Mouse (Mus musculus) left cerebral cortex, adult 2 months (tissue): ENCODE measurements around the gene Fcrl6. TPM values are rescaled to one million over a fixed set of nuclear protein-coding genes. Genes with fewer than 3 reads are reported as not detected.

Source experiments
- DNase-seq, 2 experiments: peaks; one replicate each; pipeline ENCODE4 v3.0.0; 2021 to 2022; ENCODE audit warnings: low spot score in 2 of 2, mixed read lengths in 1 of 2; ENCODE audit errors: extremely low spot score in 1 of 2
- H3K27ac ChIP-seq: fragments of 200-600 bp; 2 replicates; pipeline ENCODE4 v1.8.1; 2022
- H3K4me3 ChIP-seq: fragments of 200-600 bp; 2 replicates; pipeline ENCODE4 v1.8.1; 2022
- CTCF ChIP-seq: fragments of 200-600 bp; IDR thresholded peaks from 2 replicates; pipeline ENCODE4 v1.8.1; 2022; ENCODE audit warnings: antibody characterized with exemption, mild to moderate bottlenecking, moderate library complexity
- intact Hi-C: fragments of 180-260 bp; cut with DNase I; formaldehyde crosslinking; loops from one replicate; pipeline ENCODE4 v1.15.1; 2025
- total RNA-seq, 2 experiments: library from RNA; stranded (reverse); gene quantifications; 2 replicates each; pipeline ENCODE4 v1.2.3; 2021

Fcrl6 gene
- total RNA-seq, 2 experiments from 2014 or later = not detected

GRCm38 (mm10) chr1:172562641-172563464 is 39.5 kb downstream of the Fcrl6 start:
- intact Hi-C loops = loop anchor here (2.0 kb wide), 1 partner anchor 34 kb away; no protein-coding TSS in a partner anchor
- Histone ChIP-seq H3K4me3 (peak overlapping the region; percentile 64), H3K27ac (peak overlapping the region; percentile 76)
- TF ChIP-seq CTCF = peak; percentile 77
- peak; percentile 59 to 65 for DNase-seq

GRCm38 (mm10) chr1:172555638-172556037 is 46.7 kb downstream of the Fcrl6 start, which contains the start of gene Vsig8:
Vsig8 (plus strand) TSS chr1:172555938.
- DNase-seq = no peak
- Histone ChIP-seq H3K4me3 (no peak within 1 kb of the TSS), H3K27ac (no peak within 1 kb of the TSS)
- TF ChIP-seq CTCF = no peak
- intact Hi-C loops = loop anchor here (2.0 kb wide), 1 partner anchor 17 kb away; no protein-coding TSS in a partner anchor

- intact Hi-C loops = no loop called here
- no peak overlapping the region for H3K27ac ChIP-seq
- no peak for DNase-seq
- TF ChIP-seq CTCF = no peak
- H3K4me3 ChIP-seq = no peak overlapping the region
These were observed 49.7 kb downstream of the Fcrl6 start for GRCm38 (mm10) chr1:172552623-172553022.

DNA sequence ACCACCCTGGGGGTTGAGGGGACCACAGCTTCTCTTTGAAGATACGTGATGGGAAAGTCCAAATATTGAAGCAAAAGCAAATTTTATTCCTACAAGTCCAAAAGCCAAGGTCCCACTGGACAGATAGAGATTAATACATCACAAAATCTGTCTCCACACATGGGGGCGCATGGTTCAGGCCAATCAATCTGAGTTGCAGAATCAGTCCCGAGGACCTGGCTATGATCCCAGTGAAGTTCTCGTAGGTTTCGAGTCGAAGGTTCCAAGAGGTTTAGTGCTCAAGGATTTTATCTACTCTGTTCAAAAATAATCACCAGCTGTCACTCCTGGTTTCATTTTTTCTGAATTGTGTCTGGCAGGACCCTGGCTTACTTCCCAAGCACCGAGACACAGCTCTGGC is 51.3 kb downstream of the Fcrl6 start:
- TF ChIP-seq CTCF = no peak
- no peak for DNase-seq
- Histone ChIP-seq H3K27ac (peak overlapping the region; percentile 40; the same call in 1 of the 2 replicates), H3K4me3 (peak overlapping the region; percentile 55)
- intact Hi-C loops = no loop called here

DNA sequence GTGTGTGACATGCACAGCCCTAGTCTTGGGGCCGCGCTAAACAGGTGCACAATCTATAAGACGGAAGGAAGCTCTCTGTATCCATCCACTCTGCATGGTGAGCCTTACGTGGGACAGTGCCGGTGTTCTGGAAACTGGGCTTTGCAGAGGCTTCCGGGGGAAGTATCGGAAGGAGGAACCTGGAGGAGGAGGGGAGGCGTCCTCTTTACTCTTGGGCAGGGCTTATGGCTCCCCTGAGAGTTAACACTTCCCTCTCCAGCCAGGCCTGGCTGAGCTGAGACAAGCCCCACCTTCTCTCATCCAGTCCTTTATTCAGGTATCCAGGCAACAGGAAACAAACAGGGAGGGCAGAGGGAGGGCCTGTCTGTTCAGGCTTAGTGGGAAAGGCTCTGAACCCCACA is 51.8 kb downstream of the Fcrl6 start:
- intact Hi-C loops = no loop called here
- H3K4me3 ChIP-seq = peak overlapping the region; percentile 55
- TF ChIP-seq CTCF = no peak
- peak overlapping the region; percentile 40 for H3K27ac ChIP-seq
- DNase-seq = peak; percentile 44 to 50

DNA sequence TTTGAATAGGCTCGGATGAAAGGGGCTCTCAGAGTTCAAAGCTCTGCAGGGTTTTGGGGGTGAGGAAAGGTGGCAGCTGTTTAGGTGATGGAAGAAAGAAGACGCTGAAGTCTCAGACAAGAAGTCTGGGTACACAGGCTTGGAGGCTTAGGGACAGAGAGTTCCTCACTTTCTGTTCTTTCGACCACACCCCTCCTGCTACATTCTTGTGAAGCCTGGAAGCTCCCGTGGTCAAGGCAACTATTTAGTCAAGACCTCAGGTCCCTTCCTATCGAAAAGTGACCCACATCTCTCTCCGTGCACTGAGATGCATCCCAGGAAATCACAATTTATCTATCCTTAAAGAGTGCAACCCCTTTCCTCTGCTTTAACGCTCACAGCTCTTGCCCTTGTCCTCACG is 52.6 kb downstream of the Fcrl6 start:
- TF ChIP-seq CTCF = no peak
- DNase-seq = no peak
- no peak overlapping the region for H3K27ac ChIP-seq
- H3K4me3 ChIP-seq = peak overlapping the region; percentile 55
- intact Hi-C loops = no loop called here

GRCm38 (mm10) chr1:172549314-172549713 is 53.0 kb downstream of the Fcrl6 start:
- Histone ChIP-seq H3K4me3 (no peak overlapping the region), H3K27ac (no peak overlapping the region)
- DNase-seq = no peak
- intact Hi-C loops = no loop called here
- no peak for TF ChIP-seq CTCF

DNA sequence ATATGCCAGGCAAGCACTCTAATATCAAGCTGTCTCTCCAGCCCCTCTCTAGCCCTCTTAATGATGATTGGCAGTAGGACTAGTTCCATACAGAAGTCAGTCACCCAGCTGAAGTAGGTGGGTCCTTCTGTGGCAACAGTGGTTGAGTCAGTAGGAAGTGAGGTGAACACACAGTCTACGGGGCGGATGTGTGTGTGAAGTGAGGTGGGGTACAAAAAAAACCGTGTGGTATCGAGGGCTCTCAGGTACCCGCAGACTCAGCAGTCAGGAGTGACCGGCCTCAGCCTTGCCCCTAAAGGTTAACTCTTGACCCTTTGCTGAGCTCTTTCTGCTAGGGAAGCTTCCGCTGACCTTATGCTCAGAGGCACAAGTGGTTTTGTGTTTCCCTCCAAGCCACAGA is 53.9 kb downstream of the Fcrl6 start:
- no peak for DNase-seq
- Histone ChIP-seq H3K4me3 (no peak overlapping the region), H3K27ac (no peak overlapping the region)
- intact Hi-C loops = no loop called here
- no peak for TF ChIP-seq CTCF

Other genes starting within 250 kb of the Fcrl6 start
- 1 to 10 TPM; 9.3 to 9.8 TPM for gene Pigm, start 226.0 kb downstream of the Fcrl6 start, total RNA-seq
- under 1 TPM; 0.70 to 0.79 TPM for gene Slamf9, start 127.2 kb downstream of the Fcrl6 start, total RNA-seq
- gene Igsf9, start 120.8 kb downstream of the Fcrl6 start, total RNA-seq = 10 to 100 TPM; 12.5 to 12.8 TPM
- 10 to 100 TPM in 1 of 2 experiments, 1 to 10 TPM in 1; 9.3 to 12.4 TPM for gene Tagln2, start 102.5 kb downstream of the Fcrl6 start, total RNA-seq
- gene Cfap45, start 81.8 kb downstream of the Fcrl6 start, total RNA-seq = 1 to 10 TPM; 4.5 to 5.2 TPM
- under 1 TPM; 0.23 to 0.26 TPM for gene Vsig8, start 46.6 kb downstream of the Fcrl6 start, total RNA-seq
- not detected for gene Slamf8, start 12.0 kb downstream of the Fcrl6 start, total RNA-seq
- 1 to 10 TPM; 4.4 to 5.7 TPM for gene Dusp23, start 30.4 kb upstream of the Fcrl6 start, total RNA-seq
- gene Crp, start 95.5 kb upstream of the Fcrl6 start, total RNA-seq = not detected